Mouse (Mus musculus) gastrocnemius, adult 2 months (tissue): ENCODE data around the gene Gm21987. TPM values are rescaled to one million over a fixed set of nuclear protein-coding genes. Genes with fewer than 3 reads are reported as not detected.
"Not testable (repeated sequence)": the region's sequence is repeated elsewhere in the genome, so short reads cannot be mapped to it uniquely, and the experiment has no call there.

Source experiments
- DNase-seq: peaks from one replicate; pipeline ENCODE4 v3.0.0; 2022
- H3K27ac ChIP-seq: fragments of 200-600 bp; 2 replicates; pipeline ENCODE4 v1.8.1; 2022; ENCODE audit warnings: mild to moderate bottlenecking
- H3K4me3 ChIP-seq: fragments of 200-600 bp; 2 replicates; pipeline ENCODE4 v1.8.1; 2022; ENCODE audit warnings: mild to moderate bottlenecking, moderate library complexity
- CTCF ChIP-seq: fragments of 200-600 bp; IDR thresholded peaks from 2 replicates; pipeline ENCODE4 v1.8.1; 2022; ENCODE audit warnings: antibody characterized with exemption, mild to moderate bottlenecking, moderate library complexity
- intact Hi-C: fragments of 180-260 bp; cut with DNase I; formaldehyde crosslinking; loops from one replicate; pipeline ENCODE4 v1.15.1; 2025
- total RNA-seq, 2 experiments: library from RNA; stranded (reverse); gene quantifications; 2 replicates each; pipeline ENCODE4 v1.2.3; 2021

The Gm21987 gene
- total RNA-seq, 2 experiments from 2014 or later: not detected

DNA sequence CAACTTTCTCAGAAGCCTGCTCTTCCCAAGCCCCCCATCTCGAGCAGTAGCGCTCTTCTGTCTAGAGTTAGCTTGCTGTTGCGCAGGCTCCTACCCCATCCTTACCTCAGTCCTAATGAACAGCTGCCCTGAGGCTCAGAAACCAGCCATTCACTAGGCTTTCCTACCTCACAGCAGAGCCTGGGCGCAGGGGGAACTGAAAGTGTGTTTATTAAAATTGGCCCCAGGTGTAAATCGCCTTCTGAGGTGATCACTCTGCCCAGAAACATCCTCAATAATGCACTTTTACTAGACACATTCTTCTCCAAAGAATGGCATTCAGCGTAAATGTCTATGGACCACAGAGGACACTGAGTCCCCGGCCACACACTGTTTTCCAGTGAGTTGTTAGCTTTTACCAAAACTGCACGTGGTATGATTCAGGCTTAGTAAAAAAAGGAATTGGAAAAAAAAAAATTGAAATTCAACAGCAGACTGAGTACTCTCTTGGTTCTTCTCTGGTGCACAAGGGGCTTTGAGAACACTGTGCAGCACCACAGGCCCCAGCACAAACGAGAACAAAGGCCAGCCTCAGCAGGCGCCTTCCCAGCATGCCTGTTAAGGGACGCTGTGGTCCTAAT, 20.0 kb upstream of the Gm21987 start:
- Histone ChIP-seq H3K27ac (no peak overlapping the region), H3K4me3 (no peak overlapping the region)
- DNase-seq: no peak
- intact Hi-C loops: no loop called here
- TF ChIP-seq CTCF: no peak

DNA sequence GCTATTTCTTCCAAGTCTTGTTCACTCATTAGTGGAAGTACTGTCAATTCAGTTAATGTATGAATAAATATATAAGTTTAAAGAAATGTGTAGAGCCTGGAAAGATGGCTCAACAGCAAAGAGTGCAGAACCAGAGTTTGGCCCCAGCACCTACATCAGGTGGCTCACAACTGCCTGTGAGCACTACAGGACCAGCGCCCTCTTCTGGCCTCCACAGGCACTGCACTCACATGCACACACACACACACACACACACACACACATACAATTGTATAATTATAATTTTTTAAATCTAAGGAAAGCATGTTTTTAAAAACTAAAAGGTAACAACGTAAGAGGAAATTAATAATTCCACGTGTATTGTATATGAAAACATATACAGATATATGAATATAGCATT, 17.5 kb upstream of the Gm21987 start:
- intact Hi-C loops: no loop called here
- Histone ChIP-seq H3K4me3 (no peak overlapping the region), H3K27ac (no peak overlapping the region)
- DNase-seq: no peak
- peak; percentile 15; the same call in 1 of the 2 replicates for TF ChIP-seq CTCF

DNA sequence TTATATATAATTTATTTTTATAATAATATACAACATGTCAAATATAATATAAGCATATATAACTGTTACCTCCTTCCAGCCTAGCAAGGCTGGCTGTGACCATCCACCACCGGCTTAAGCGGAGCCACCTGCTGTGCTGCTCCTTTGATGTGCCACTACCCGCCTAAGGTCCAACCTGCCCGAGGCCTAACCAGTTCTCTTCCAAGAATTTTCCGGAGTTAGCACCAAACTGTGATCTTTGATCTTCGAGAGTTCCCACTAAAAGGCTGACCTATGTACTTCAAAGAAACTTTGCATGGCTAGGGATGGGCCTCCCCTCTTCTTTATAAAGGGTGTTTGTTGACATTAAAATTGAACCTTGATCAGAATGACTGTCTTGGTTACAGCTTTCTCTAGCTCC, 12.4 kb upstream of the Gm21987 start:
- DNase-seq: no peak
- Histone ChIP-seq H3K27ac (no peak overlapping the region), H3K4me3 (no peak overlapping the region)
- TF ChIP-seq CTCF: no peak
- intact Hi-C loops: no loop called here

DNA sequence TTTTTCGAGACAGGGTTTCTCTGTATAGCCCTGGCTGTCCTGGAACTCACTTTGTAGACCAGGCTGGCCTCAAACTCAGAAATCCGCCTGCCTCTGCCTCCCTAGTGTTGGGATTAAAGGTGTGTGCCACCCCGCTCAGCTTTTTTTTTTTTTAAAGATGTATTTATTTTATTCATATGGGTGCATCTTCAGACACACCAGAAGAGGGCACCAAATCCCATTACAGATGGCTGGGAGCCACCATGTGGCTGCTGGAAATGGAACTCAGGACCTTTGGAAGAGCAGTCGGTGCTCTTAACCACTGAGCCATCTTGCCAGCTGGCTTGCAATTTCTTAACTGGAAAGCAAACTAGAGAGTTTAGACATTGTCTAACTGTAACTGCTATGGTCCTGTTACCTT, 8.8 kb upstream of the Gm21987 start:
- DNase-seq, H3K27ac ChIP-seq, intact Hi-C loops, H3K4me3 ChIP-seq: not testable (repeated sequence)
- TF ChIP-seq CTCF: peak; percentile 19; the same call in 1 of the 2 replicates

DNA sequence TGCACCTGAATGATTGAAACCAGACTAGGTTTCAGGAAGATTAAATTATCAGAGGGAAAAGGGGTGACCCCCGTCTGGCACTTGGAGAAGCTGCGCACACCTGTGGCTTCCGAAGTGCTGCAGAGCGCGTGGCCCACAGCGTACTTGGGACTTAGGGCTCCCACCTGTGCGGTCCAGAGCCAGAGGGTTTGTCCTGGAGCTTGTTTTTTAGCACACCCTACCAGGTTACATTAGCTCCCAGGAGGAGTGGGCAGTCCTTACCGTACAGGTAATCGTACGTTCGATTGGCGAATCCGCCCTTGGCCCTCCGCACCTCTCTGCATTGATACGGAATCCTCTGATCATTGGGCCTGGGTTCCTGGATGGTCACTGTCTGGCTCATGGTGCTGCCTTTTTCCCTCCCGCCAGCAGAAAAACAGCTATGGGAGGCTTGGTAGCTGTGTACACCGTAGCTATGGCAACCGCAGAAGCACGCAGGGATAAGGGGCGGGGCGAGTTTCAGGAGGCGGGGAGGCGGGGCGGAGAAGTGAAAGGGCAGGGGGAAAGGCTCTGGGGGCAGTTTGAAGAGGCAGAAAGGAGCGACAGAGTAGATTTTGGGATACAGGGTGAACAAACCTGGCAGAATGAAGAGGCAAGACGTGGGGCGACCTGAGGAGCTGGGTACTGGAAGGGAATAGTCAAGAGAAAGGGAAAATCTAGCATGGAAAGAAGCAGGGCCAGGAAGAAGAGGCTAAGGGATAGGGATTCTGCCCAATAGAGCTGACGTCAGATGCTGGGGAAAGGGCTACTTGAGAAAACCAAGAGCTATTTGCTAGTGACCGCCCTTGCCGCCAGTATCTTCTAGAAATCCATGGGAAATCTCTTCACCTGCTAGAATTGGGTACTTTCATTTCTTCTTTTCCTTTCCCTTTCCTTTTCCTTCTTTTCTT, 5.2 kb upstream of the Gm21987 start, which contains the start of gene Maats1:
Gene Maats1 (minus strand): TSS at position 748 of the 929 bp plus-strand sequence.
- no peak for TF ChIP-seq CTCF
- Histone ChIP-seq H3K4me3 (peak within 1 kb of the TSS; percentile 66), H3K27ac (peak within 1 kb of the TSS; percentile 51)
- intact Hi-C loops: no loop called here
- DNase-seq: peak; percentile 85

DNA sequence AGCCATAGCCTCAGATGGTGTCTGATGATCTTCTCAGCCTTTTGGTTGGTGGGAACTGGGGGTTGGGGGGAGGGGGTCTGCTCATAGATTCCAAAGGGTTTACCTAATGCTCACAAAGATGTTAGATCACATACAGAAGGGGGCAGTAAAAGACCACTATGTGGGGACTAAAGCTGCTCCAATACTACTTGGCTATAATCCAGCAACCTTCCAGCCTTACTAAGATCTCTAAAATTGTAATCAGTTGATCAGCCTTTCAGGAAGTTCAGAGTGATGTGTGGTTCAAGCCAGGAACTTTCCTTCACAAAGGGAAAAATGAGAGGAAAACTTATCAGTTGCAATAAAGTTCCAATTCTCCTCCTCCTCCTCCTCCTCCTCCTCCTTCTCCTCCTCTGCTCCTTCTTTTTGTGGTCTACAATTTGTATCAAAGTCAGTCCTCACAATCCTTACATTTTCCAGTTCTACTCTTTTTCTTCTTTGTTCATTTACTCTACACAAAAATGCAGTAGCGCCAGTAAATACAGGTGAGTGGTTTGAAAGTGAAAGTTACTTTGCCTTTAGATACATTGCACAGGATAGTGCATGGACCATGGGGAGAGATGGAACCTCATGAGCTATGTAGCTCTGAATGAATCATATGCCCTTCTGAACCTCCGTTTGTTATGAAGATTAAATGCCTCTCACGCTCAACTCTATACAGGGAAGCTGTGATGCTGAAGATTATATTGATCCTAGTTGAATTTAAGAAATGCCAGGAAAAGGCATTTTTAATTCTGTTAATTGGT, 1.7 kb upstream of the Gm21987 start:
- H3K4me3 ChIP-seq: no peak overlapping the region; the same call in 1 of the 2 replicates
- TF ChIP-seq CTCF: peak; percentile 73
- no peak for DNase-seq
- peak overlapping the region; percentile 31; the same call in 1 of the 2 replicates for H3K27ac ChIP-seq
- intact Hi-C loops: loop anchor here (1.0 to 2.0 kb wide), 2 partner anchors 138 to 161 kb away; no protein-coding TSS in a partner anchor

DNA sequence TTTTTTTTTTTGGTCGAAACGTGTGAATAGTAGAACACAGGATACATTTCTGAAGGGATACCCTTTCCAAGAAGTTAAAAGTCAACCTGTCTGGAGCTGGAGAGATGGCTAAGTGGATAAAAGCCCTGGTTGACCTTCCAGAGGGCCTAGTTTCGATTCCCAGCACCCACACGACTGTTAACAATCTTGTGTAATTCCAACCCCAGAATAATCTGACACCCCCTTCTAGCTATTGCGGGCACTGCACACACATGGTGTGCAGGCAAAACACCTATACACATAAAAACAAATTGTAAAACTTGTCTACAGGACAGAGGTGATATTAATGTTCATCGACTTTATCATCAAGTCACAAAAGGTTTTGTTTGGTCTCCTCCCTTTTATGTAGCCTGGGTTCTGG, 748 bp downstream of the Gm21987 start:
- no peak for TF ChIP-seq CTCF
- Histone ChIP-seq H3K27ac (peak overlapping the region; percentile 95), H3K4me3 (peak overlapping the region; percentile 83)
- no peak for DNase-seq
- intact Hi-C loops: loop anchor here (2.0 kb wide), 2 partner anchors 43 to 105 kb away; partner anchors contain the start of gene Adprh

DNA sequence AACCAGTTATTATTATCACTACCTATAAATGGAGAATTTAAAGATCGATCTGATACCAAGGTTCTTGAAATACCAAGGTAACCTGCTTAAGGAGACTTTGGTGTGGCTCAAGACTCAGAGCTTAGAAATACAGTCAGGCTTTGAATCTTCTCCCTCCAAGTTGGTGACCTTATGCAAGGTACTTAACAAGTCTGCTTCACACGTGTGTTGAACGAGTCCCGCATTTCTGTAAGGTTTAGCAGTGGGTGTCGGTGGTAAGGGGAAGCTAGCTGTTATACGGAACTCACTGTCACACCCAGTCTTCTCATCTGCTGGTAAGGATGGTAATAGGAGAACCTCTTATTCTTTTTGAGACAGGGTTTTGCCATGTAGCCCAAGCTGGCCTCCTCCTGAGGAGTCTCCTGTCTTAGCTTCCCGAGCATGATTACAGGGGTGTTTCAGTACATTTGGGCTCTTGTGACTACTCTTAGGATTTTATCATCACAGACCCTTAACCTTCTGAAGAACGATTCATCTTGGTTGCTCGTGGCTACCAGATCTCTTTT, 1.4 kb downstream of the Gm21987 start:
- intact Hi-C loops: no loop called here
- peak overlapping the region; percentile 95; the same call in 1 of the 2 replicates for H3K27ac ChIP-seq
- no peak for DNase-seq
- no peak for TF ChIP-seq CTCF
- peak overlapping the region; percentile 83 for H3K4me3 ChIP-seq

DNA sequence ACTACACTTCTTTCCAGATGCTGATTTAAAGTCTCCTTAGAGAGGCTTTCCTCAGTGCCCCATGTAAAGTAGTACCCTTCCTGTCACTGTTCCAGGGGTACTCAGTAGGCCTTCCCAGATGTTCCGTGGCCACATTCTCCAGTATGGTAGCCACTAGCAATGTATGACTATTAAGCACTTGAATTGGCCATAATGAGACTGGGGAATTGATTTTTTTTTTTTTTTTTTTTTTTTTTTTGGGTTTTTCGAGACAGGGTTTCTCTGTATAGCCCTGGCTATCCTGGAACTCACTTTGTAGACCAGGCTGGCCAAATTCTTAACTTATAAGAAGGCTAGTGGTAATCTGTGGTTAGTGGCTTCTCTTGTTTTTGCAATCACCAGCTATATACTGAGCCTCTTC, 3.0 kb downstream of the Gm21987 start:
- intact Hi-C loops: no loop called here
- H3K4me3 ChIP-seq: no peak overlapping the region
- H3K27ac ChIP-seq: no peak overlapping the region; the same call in 1 of the 2 replicates

DNA sequence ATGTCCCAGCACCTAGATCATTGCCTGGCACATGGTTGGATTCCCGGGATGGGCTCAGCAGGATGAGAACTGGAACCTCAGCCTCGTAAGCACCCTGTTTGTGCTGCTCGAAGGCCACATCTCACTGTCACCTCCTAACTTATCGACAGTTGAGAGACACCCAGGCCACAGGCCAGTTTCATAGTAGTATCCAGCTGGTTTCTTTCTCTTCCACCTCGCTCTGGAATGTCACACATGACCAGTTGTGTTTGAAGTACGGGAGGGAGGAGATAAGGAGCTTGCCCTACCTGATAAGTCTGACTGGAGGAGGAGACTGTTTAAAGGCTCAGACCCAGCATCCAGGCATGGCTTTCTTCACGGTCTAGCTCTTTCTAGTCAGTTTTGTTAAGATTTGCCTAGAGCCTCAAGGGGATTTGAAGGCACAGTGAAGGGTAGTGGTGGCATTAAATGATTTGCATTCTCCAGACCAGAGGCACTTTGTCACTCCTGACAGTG, 3.6 kb downstream of the Gm21987 start:
- intact Hi-C loops: no loop called here
- Histone ChIP-seq H3K27ac (no peak overlapping the region; the same call in 1 of the 2 replicates), H3K4me3 (no peak overlapping the region)
- no peak for DNase-seq
- no peak for TF ChIP-seq CTCF

More for the DNA sequence above, 3.0 kb downstream of the Gm21987 start:
- no peak for TF ChIP-seq CTCF
- DNase-seq: no peak

DNA sequence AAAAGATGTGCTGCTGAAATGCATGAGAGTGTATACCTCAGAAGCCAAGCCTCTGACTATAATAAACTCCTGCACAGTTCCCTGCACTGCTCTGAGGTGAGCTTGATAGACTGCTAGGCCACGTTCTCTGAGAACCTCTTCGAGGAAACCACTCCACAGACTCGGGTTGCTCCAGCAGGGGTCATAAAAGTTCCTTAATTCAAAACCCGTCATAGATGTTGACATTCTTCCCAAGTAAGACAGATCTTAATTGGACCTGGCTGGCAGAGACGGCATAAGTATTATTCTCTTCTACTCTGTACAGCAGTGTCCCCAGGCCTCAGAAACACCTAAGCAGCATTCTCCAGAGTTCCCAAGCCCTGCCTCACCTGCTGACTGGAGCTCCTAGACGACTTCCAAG, 4.1 kb downstream of the Gm21987 start:
- intact Hi-C loops: no loop called here

DNA sequence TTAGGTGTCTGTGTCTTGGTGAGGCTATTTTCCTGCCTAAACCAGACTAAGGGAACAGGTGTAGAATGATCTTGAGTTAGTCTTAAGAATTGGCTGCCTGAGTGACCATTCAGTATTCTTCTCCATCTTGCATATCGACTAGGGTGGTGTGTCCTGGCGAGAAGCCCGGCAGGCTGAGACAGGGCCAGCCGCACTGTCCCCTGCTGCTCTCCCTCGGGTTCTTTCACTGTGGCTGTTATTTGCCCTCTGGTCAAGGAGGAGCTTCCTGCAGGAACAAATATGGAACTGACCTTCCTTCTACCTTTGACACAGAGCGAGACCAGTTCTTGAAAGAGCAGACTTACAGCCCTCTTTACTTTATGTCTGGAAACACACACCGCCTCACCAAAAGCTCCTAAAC, 5.2 kb downstream of the Gm21987 start:
- DNase-seq: no peak
- no peak overlapping the region for H3K4me3 ChIP-seq
- no peak for TF ChIP-seq CTCF
- intact Hi-C loops: no loop called here
- H3K27ac ChIP-seq: peak overlapping the region; percentile 28; the same call in 1 of the 2 replicates

More for the DNA sequence above, 4.1 kb downstream of the Gm21987 start:
- DNase-seq: no peak
- TF ChIP-seq CTCF: no peak
- H3K27ac ChIP-seq: no peak overlapping the region
- no peak overlapping the region for H3K4me3 ChIP-seq
